Mouse (Mus musculus) layer of hippocampus, adult 18-20 months (tissue): ENCODE results near the gene Fam13a. TPM values are rescaled to one million over a fixed set of nuclear protein-coding genes. Genes with fewer than 3 reads are reported as not detected.

Experiments
- DNase-seq, 2 experiments: peaks; one replicate each; pipeline ENCODE4 v3.0.0; 2022; ENCODE audit warnings: low spot score in 2 of 2
- total RNA-seq, 2 experiments: library from RNA; stranded (reverse); gene quantifications; 2 replicates each; pipeline ENCODE4 v1.2.3; 2021

Gene Fam13a
- total RNA-seq, 2 experiments from 2014 or later = 15.4 to 17.8 TPM

DNA sequence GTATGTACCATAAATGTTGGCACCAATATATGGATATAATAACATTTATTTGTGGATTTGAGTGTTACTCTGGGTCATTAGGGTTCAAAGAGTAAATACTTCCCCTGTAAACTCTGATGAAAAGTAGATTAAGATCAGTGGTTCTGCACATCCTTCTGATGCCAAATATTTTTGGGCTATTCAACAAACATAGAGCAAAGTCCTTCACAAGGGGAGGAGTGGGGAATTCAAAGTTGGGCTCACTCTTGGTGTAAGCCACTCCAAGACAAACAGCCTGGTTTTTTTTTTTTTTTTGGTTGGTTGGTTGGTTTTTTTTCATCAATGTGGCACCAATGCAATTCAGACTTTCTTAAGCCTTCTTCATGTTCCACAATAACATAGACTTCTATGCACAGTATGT, 86.6 kb downstream of the Fam13a start:
- DNase-seq = no peak

DNA sequence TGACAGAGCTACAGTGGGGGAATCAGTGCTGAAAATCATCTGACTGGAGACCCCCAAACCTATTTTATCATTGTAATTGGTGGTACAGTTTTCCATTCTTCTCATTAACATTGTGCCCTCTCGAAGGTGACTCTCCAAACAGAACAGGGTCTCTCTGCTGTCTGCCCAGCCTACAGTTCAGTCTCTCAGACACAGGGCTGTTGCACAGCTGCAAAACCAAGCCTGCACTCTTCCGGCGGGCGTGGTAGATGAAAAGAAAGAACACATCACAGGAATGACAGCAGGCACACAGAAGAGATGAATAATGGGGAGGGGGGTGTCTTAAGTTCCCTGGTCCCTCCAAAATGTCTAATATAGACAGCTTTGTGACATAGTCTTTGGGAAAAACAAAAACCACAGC, 90.2 kb downstream of the Fam13a start:
- no peak for DNase-seq

DNA sequence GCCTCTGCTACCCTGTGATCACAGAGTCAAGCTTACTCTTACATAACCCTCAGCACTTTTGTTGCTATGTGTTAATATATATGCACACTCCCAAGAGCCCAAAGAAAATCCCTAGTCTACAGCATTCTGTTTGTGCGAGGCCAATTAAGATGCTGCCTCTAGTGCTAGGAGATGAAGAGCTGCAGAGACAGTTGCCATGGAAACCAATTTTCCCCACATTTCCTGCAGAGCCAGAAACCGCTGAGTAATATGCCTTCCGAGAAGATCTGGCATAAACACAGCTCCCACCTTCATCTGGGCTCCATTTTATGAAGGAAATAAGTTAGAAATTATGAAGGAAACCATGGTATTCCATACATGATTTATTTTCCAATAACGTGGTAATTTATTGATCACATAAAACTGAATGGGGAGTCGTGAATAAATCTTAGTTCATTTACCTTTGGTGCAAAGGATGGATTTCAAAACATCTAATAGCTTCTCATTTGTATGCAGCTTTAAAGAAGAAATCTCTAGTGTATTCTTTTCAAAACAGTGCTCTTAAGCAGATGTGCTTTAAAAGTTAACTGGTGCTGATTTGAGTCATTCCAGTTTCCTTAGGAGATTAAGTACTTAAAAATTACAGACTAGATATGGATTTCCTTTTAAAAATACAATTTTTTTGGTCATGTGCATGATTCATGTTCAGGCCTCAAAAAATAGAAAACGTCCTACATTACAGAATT, 91.0 kb downstream of the Fam13a start:
- peak; percentile 75 to 93 for DNase-seq

DNA sequence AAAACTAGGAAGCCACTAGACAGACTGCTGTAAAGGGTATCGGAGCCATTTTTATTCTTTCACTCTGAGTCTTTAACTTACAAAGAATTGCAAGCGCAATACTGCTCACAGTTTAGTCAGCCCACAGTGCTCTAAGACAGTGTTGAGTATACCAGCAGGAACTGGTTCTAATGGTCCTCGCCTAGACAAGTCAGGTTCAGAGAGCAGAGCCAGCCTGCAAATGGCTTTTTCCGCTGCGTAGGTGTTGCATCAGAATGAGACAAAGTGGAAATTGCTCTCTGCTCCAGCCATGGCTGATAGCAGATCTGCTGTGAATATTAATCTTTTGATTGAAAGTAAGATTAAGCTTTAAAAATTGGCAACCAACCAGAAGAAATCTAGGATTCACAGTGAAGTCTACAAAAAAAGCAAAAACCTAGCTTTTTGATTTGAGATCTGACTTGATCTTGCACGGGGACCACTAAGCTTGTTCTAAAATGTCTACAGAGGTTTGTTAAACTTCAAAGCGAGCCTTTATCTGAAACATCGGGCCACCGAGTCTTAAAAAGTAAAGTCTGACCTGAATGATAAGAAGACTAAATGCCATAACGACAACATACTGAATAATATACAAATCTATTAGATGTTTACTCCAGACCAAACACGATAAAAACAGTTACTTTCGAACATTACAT, 91.7 kb downstream of the Fam13a start:
- DNase-seq = peak in 1 of 2 experiments; percentile 65

DNA sequence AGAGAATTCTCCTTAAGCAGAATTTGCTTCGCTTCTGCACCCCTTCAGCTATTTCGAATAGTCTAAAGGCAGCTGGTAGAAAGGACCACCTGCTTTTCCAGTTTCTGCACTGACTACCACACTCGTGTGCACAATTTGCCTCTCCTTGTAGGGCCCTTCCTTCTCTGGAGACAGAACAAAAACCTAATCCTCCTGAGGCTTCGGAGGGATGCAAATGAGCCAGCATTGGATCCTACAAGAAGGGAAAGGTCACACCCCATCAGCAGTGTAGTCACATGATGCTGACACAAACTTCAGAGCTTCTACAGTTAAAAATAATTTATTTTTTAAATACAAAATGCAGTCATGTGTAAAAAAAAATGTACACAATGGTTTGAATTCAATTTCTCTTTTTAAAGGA, 93.2 kb downstream of the Fam13a start:
- no peak for DNase-seq

DNA sequence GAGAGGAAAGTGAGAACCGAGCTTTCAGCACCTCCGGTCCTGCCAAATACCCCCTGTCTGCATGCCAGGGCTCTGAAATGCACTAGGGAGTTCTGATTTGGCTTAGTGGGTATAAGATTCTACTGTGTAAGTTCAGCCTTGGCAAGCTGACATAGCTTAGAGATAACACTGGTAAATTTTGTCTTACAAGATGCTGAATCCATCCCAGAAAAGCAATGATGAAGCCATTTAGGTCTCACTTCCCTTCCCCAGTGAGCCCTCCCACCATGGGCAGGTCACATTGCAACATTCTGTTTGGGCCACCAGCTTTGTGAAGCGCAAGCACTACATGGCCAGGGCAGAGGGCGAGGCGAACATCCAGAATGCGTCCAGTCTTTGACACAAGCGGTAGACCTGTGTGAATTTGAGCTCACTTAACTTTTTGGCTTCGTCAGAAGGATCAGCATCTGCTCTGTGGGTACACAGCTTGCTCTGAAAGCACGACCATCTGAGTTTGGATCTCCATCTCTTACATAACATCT, 94.4 kb downstream of the Fam13a start:
- DNase-seq = peak; percentile 21 to 60

DNA sequence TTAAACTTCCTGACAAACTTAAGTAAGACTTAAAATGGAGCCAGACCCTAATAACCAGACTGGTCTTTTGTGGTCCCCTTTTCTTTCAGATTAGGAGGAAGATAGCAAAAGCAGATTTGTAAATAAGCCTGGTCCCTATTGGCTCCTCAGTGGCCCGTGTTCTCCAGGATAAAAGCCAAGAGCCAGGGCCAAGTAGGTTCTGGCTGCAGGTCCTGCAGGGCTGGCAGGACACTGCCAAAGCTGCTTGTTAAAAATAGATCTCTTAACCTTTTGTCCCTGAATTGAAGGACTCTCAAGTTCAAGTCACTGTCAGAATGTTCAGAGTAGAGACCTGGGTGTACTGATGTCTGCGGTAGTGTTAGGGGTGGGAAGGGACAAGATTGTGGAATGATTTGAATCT, 96.5 kb downstream of the Fam13a start:
- DNase-seq = no peak

DNA sequence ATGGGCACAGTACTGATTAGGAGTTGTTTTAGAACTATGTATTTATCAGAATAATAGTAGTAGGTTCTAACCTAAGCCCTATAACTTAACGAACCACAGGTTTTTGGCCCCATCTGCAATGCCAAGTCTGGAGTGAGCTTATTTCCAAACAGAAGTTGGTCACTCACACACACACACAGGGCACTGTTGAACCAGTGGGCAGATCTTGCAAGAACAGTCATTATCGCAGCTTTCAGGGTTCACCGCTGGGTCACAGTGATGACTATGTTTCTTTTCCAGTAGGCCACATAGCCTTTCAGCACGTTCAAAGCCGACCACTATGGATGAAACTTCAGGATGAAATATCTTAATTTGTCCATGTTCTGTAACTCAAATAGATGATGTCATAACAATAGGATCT, 101.8 kb downstream of the Fam13a start:
- no peak for DNase-seq

DNA sequence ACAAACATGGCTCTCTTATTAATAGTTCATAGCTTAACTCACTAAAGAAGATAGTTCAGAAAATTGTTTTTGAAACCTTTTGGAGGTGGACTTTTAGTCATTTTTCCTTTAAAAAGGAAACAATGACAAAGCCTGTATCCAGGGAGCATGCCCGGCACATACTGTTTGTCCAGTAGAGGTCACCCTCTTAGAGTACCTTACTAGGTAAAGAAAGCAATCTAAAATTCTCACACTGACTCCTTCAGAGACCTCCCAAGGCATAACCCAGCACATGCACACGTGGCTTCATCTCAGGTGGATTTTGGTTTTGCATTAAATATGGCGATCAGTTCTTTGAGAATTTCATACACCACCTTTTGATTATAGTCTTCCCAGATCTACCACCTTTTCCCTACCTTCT, 102.7 kb downstream of the Fam13a start:
- DNase-seq = no peak

DNA sequence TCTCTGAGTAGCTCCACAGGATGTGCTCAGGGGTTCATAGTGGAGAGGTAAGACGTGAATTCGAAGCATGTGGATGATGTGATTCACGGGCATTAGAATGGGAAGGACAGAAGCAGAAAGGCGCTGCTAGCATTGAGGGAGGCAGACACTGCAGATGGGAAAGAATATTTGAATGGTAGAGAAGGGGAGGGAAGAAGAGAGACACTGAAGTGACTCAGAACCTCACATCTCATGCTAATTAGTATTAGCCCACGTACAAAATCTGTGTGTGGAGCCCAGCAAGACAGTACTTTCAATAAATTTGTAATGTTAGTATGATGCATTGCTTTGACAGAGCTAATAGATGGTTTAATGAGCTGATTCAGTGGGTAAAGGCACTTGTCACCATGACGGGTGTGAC, 103.6 kb downstream of the Fam13a start:
- DNase-seq = peak; percentile 26 to 59

DNA sequence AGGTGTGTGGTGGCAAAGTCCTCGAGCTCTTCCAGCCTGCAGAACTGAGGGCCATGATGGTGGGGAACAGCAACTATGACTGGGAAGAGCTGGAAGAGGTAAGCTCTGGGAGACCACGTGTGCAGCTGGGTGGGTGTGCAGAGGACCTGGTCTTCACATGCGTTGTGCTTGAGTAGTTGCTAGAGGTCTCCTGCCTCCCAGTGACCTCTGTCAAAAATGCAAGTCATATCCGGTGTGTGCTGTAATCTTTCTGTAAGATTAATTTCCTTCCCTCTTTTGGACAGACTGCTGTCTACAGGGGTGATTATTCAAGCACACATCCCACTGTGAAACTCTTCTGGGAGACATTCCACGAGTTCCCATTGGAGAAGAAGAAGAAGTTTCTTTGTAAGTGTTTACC, 107.9 kb downstream of the Fam13a start:
- DNase-seq = no peak

DNA sequence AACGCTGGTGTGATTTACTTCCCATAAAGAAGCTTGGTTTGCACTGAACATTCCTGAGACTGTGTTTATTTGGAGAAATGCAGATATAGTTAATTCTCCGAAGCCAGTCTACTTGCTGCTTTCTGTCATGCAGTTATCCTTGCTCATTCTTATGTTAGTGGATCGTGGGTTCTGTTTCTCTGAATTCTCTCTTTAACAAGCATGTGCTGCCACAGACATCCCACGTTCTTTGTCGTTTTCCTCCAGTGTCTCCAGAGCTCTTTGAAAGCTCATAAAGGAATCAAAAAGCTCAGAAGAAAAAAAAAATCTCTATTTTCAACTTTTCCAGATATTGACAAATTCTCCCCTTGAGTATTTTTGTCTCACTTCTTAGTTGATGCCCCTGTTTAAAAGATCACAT, 110.4 kb downstream of the Fam13a start:
- no peak for DNase-seq

DNA sequence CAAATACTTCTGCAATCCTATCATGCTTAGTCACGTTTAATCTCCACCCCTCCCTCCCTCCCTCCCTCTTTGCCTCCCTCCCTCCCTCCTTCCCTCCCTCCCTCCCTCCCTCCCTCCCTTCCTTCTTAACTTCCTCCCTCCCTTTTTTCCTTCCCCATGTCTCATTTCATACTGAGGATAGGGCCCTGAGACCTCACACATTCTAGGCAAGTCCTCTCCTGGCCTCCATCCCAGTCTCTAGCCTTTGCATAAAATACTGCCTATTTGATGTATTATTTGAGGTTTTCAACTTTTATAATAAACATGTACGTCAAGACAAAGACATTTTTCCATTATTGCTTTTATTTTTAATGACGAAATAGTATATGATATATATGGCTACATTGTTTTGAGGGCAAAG, 110.8 kb downstream of the Fam13a start:
- DNase-seq = no peak

DNA sequence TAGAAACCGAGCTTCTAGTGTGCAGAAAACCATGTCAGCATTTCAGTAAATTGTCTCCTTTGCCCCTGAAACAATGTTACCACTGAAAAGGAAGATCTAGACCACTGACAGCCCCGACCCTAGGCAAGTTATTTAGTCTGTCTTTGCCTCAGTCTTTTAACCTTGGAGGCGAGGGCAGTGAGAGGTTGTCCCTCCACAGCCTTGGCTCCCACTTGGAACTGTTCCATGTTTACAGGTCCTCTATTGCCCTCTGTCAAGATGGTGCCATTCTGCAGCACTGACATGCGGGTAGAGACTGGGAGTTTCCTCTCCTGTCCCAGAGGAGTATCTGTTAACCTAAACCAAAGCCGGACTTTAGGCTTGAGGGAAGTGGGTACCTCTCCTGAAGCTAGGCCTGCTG, 111.5 kb downstream of the Fam13a start:
- no peak for DNase-seq

DNA sequence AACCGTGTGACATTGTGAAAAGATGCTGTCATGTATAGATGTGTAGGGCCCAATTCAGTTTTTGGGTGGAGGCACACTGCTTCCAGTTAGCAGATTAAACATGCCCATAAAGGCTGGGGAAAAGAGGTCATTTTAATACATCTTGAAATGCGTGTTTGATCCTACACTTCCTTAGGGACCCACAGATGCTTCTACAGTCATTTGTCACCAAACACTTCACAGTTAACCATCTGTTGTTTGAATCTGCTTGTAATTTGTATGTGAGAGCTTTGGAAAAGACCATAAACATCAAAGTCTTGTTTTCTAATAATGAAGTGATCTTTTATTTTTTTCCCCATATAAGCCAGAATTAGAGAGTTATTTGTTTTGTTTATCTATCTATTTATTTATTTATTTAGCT, 116.6 kb downstream of the Fam13a start:
- DNase-seq = no peak

DNA sequence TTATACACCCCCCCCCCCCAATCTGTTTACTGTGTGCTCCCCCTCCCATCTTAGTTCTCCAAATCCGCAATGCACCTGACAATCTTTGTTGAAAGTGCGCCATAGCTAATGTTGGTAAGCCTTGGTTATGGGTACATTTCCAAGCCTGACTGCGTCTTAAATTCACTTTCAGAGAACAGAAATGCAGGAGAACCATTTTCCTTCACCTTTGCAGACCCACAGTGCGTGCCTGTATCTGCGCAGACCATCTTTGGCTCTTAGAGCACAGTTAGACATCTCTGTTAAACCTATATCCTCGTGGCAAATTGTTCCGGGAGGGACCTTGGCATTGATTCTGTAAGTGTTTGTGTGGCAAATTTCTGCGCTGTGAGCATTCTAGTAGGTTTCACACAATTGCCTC, 117.0 kb downstream of the Fam13a start:
- no peak for DNase-seq

DNA sequence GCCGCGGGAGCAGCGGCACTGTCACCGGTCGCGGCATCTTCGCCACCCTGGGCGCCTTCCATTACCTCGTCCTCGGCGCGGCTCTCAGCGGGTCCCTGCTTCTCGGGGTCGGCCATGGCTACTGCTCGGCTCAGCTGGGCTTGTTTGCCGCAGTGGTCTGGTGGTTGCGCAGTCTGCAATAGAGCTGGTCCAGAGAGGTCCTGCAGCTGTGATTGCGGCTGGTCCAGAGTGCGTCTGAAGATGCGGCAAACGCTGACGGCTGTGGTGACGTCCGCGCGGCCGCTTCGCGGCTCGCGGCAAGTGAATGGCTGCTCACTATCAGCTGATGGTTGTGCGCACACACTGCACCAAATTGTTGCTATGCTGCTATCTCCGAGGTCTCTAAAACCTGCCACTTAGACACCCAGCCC, 117.5 kb downstream of the Fam13a start, which contains the start of gene Nap1l5:
Gene Nap1l5, minus strand, starts transcription at position 225 of the 410 bp plus-strand sequence.
- DNase-seq = peak; percentile 72 to 81

DNA sequence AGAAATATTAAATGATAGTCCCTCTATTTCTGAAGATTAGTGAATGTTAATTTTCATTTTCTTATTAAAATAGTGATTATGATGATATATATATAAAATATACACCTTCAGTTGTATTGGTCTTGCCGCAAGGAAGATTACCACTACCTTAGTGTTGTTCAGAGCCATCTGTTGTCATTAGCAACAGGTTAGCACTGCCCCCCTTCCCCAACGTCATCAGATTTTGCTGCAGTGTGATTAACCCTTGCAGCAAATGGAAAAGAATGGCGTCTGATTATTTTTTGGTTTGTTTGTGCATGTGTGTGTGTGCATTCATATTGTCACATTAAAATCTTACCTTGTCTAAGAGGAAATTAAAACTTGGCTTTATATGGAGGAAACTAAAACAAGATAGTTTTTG, 119.8 kb downstream of the Fam13a start:
- DNase-seq = no peak

DNA sequence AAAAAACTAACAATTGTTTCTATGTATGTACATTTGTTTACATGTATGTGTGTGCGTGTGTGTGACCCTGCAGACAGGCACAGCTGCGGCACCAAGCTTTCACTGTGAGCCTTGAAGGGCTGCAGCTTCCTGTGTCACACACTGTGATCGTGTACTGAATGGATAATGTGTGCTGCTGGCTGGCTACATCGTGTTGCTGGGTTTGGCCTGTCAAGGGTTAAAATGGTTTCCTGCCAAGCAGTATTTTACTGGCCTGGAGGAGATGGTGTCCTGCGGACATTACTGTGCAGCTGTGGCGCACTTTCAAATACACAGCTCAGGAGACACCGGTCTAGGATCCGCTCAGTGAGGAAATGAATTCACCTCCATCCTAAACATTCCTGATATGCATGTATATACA, 121.2 kb downstream of the Fam13a start:
- DNase-seq = peak; percentile 19 to 55

DNA sequence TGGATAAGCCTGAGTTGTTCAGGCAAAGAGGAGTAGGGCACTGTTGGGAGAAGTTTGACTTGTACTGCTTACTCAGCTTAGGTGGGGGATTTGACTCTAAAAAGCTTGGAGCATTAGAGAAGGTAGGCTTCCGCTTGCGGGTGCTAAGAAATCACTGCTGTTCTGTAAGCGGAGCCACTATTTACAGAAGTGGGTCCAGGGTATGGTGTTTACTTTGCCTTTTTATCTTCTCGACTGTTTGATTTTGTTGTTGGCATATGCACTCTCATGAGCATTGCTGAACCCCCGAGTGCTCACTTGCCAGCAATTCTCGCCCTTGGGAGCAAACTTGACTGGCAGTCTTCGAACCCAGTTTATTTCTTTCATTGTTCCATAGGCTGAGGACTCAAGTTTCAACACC, 123.8 kb downstream of the Fam13a start:
- no peak for DNase-seq

DNA sequence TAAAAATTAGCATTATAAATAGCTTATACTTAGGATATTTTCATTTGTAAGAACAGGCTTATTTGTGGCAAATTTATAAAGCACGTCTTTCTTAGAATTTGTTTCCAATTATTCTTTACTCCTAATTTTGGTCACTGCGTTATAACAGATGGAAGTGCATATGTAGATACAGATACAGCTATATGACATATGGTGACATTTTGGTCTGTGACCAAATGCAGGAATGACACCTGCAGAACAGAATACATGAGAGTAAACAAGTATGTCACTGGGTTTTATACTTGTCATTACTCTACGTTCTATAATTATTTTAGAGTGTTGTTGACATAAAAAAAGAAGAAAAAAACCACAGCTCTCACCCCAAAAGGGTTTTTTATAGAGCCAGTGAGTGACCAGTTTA, 125.3 kb downstream of the Fam13a start:
- DNase-seq = peak in 1 of 2 experiments; percentile 47

DNA sequence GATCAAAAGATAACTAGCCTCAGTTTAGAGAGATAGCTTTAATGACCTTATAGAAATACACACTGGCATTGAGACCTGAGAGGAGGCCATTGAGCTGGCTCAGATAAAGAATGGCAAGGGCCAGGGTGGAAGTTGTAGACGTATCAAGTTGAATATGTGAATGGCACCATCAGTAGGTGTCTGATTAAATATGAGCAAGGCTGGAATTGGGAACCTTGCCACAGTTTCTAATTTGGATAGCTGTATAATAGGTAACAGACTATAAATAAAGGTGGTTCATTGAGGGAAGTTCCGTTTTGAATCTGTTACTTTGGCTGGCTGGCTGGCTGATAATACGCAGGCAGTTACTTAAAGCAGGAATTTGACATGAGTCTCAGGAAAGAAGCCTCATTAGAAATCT, 127.7 kb downstream of the Fam13a start:
- DNase-seq = no peak

DNA sequence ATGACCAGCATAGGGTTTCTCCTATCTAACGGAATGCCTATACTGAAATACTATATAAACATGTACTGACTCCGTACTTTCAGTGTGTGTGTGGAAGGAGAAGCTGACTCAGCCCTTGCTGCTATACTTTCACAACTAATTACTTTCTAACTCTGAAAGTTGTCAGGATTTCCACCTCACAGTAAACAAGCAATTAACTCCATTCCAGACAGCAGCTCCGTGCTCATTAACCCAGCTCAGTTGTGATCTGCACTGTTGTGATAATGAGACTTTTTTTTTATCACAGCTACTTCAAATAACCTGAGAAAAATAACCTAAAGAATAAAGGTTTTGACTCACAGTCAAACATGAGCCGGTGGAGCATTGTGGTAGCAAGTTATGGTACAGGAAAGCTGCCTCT, 129.4 kb downstream of the Fam13a start:
- no peak for DNase-seq
